Mouse (Mus musculus) midbrain, embryonic 10.5 days (tissue): Measurements from ENCODE around the gene Tmem150a. TPM values are rescaled to one million over a fixed set of nuclear protein-coding genes. Genes with fewer than 3 reads are reported as not detected.

Experiments
- DNase-seq: peaks from one replicate; pipeline ENCODE4 v3.0.0-alpha.2; 2017; ENCODE audit warnings: low spot score
- H3K27ac ChIP-seq: fragments of 300-500 bp; sonication (generic); replicated peaks from 2 replicates; pipeline ENCODE4 v1.5.1; 2016; ENCODE audit warnings: mild to moderate bottlenecking
- H3K27me3 ChIP-seq: fragments of 300-500 bp; sonication (generic); 2 replicates; pipeline ENCODE4 v1.6.1; 2016; ENCODE audit warnings: low read depth, mild to moderate bottlenecking; ENCODE audit not compliant: poor library complexity, severe bottlenecking
- H3K36me3 ChIP-seq: fragments of 300-500 bp; sonication (generic); 2 replicates; pipeline ENCODE4 v1.6.1; 2016; ENCODE audit warnings: mild to moderate bottlenecking, moderate library complexity
- H3K4me1 ChIP-seq: fragments of 300-500 bp; sonication (generic); 2 replicates; pipeline ENCODE4 v1.6.1; 2016
- H3K4me3 ChIP-seq: fragments of 300-500 bp; sonication (generic); 2 replicates; pipeline ENCODE4 v1.5.1; 2016; ENCODE audit warnings: mild to moderate bottlenecking, moderate library complexity
- H3K9me3 ChIP-seq: fragments of 300-500 bp; sonication (generic); replicated peaks from 2 replicates; pipeline ENCODE4 v1.6.1; 2016; ENCODE audit warnings: mild to moderate bottlenecking
- WGBS: fragments of 180-500 bp; shearing (Covaris S2); methylation state at CpG from one replicate; pipeline ENCODE4 v1.1.7; 2016; 5-methylcytosine and 5-hydroxymethylcytosine counted together
- polyA plus RNA-seq: library from polyadenylated mRNA; unstranded; fragments of >200 nt; fragmentation: Nextera tagmentation; extraction: Ambion mirVana; gene quantifications from 2 replicates; pipeline ENCODE4 v1.2.1, GENCODE M21; 2016

Tmem150a gene
- polyA plus RNA-seq, 1 experiment from 2014 or later = 6.7 TPM

GRCm38 (mm10) chr6:72383142-72383820 is 28.0 kb downstream of the Tmem150a start:
- no peaks in the 10 kb centered on the region for H3K36me3 ChIP-seq
- WGBS = 83% methylated on average over 6 of the region's 6 CpGs
- H3K4me1 ChIP-seq = peaks cover 8% of the 10 kb centered on the region
- no peaks in the 10 kb centered on the region for H3K9me3 ChIP-seq
- peaks cover 38% of the 10 kb centered on the region for H3K27me3 ChIP-seq
- H3K4me3 ChIP-seq = no peak overlapping the region
- no peak for DNase-seq
- H3K27ac ChIP-seq = no peak overlapping the region

- DNase-seq = no peak
- H3K27me3 ChIP-seq = peaks cover 35% of the 10 kb centered on the region
- 95% methylated on average over 7 of the region's 7 CpGs for WGBS
- H3K4me3 ChIP-seq = no peak overlapping the region
- H3K36me3 ChIP-seq = no peaks in the 10 kb centered on the region
- H3K9me3 ChIP-seq = no peaks in the 10 kb centered on the region
- H3K27ac ChIP-seq = no peak overlapping the region
- H3K4me1 ChIP-seq = peaks cover 8% of the 10 kb centered on the region
Measured at GRCm38 (mm10) chr6:72383952-72384351, 28.7 kb downstream of the Tmem150a start.

GRCm38 (mm10) chr6:72385258-72385657 is 30.0 kb downstream of the Tmem150a start:
- no peak for DNase-seq
- no peak overlapping the region for H3K27ac ChIP-seq
- H3K4me3 ChIP-seq = no peak overlapping the region
- peaks cover 35% of the 10 kb centered on the region for H3K27me3 ChIP-seq
- no peaks in the 10 kb centered on the region for H3K36me3 ChIP-seq
- no peaks in the 10 kb centered on the region for H3K9me3 ChIP-seq
- 90% methylated on average over 4 of the region's 4 CpGs for WGBS
- H3K4me1 ChIP-seq = peaks cover 14% of the 10 kb centered on the region

- H3K27me3 ChIP-seq = peaks cover 31% of the 10 kb centered on the region
- no peak overlapping the region for H3K27ac ChIP-seq
- H3K36me3 ChIP-seq = no peaks in the 10 kb centered on the region
- H3K4me1 ChIP-seq = peaks cover 23% of the 10 kb centered on the region
- no peak overlapping the region for H3K4me3 ChIP-seq
- 96% methylated on average over 2 of the region's 2 CpGs for WGBS
- no peak for DNase-seq
- H3K9me3 ChIP-seq = no peaks in the 10 kb centered on the region
Measured at GRCm38 (mm10) chr6:72386561-72386960, 31.3 kb downstream of the Tmem150a start.

- Histone ChIP-seq H3K36me3 (no peaks in the 10 kb centered on the region), H3K9me3 (no peaks in the 10 kb centered on the region), H3K4me3 (no peak overlapping the region), H3K4me1 (peaks cover 23% of the 10 kb centered on the region), H3K27ac (no peak overlapping the region), H3K27me3 (peaks cover 25% of the 10 kb centered on the region)
- 77% methylated on average over 3 of the region's 3 CpGs for WGBS
- no peak for DNase-seq
Measured at GRCm38 (mm10) chr6:72387816-72388215, 32.6 kb downstream of the Tmem150a start.

- Histone ChIP-seq H3K36me3 (no peaks in the 10 kb centered on the region), H3K4me3 (no peak overlapping the region), H3K27me3 (peaks cover 25% of the 10 kb centered on the region), H3K27ac (no peak overlapping the region), H3K4me1 (peaks cover 25% of the 10 kb centered on the region), H3K9me3 (no peaks in the 10 kb centered on the region)
- DNase-seq = no peak
- 71% methylated on average over 10 of the region's 10 CpGs for WGBS
Measured at GRCm38 (mm10) chr6:72388266-72388665, 33.0 kb downstream of the Tmem150a start.

- no peak overlapping the region for H3K4me3 ChIP-seq
- H3K4me1 ChIP-seq = peaks cover 26% of the 10 kb centered on the region
- 86% methylated on average over 6 of the region's 6 CpGs for WGBS
- H3K36me3 ChIP-seq = no peaks in the 10 kb centered on the region
- no peak overlapping the region for H3K27ac ChIP-seq
- H3K27me3 ChIP-seq = peaks cover 25% of the 10 kb centered on the region
- no peaks in the 10 kb centered on the region for H3K9me3 ChIP-seq
- DNase-seq = no peak
Measured at GRCm38 (mm10) chr6:72388791-72389329, 33.6 kb downstream of the Tmem150a start.

- DNase-seq = peak; percentile 21
- H3K27ac ChIP-seq = peak overlapping the region; percentile 83
Measured at GRCm38 (mm10) chr6:72389471-72389940, 34.3 kb downstream of the Tmem150a start.

GRCm38 (mm10) chr6:72389941-72390771 is 34.9 kb downstream of the Tmem150a start, which contains the start of gene Vamp8:
Gene Vamp8 (minus strand): TSS chr6:72390703.
- Histone ChIP-seq H3K27me3 (peaks cover 28% of the 10 kb centered on the region), H3K9me3 (no peaks in the 10 kb centered on the region), H3K4me1 (peaks cover 26% of the 10 kb centered on the region), H3K27ac (peak within 1 kb of the TSS; percentile 83), H3K36me3 (no peaks in the 10 kb centered on the region), H3K4me3 (peak within 1 kb of the TSS; percentile 56)
- DNase-seq = peak; percentile 59
- 2% methylated on average over 33 of the region's 33 CpGs for WGBS

More at GRCm38 (mm10) chr6:72389471-72389940, 34.3 kb downstream of the Tmem150a start:
- H3K9me3 ChIP-seq = no peaks in the 10 kb centered on the region
- H3K36me3 ChIP-seq = no peaks in the 10 kb centered on the region
- peak overlapping the region; percentile 56 for H3K4me3 ChIP-seq
- WGBS = 33% methylated on average over 13 of the region's 13 CpGs
- peaks cover 26% of the 10 kb centered on the region for H3K4me1 ChIP-seq
- H3K27me3 ChIP-seq = peaks cover 25% of the 10 kb centered on the region

GRCm38 (mm10) chr6:72390795-72391521 is 35.7 kb downstream of the Tmem150a start:
- no peaks in the 10 kb centered on the region for H3K36me3 ChIP-seq
- H3K4me1 ChIP-seq = peaks cover 26% of the 10 kb centered on the region
- peak overlapping the region; percentile 83 for H3K27ac ChIP-seq
- 11% methylated on average over 12 of the region's 12 CpGs for WGBS
- H3K27me3 ChIP-seq = peaks cover 30% of the 10 kb centered on the region
- DNase-seq = peak; percentile 52
- H3K4me3 ChIP-seq = peak overlapping the region; percentile 56
- no peaks in the 10 kb centered on the region for H3K9me3 ChIP-seq

GRCm38 (mm10) chr6:72392341-72392740 is 37.1 kb downstream of the Tmem150a start:
- WGBS = 86% methylated on average over 5 of the region's 5 CpGs
- H3K9me3 ChIP-seq = no peaks in the 10 kb centered on the region
- no peak for DNase-seq
- peaks cover 26% of the 10 kb centered on the region for H3K4me1 ChIP-seq
- no peak overlapping the region for H3K27ac ChIP-seq
- H3K27me3 ChIP-seq = peaks cover 30% of the 10 kb centered on the region
- no peaks in the 10 kb centered on the region for H3K36me3 ChIP-seq
- H3K4me3 ChIP-seq = no peak overlapping the region

GRCm38 (mm10) chr6:72396837-72397251 is 41.6 kb downstream of the Tmem150a start:
- DNase-seq = no peak
- Histone ChIP-seq H3K27me3 (peaks cover 4% of the 10 kb centered on the region; the same call in 1 of the 2 replicates), H3K9me3 (no peaks in the 10 kb centered on the region), H3K36me3 (no peaks in the 10 kb centered on the region), H3K27ac (no peak overlapping the region), H3K4me3 (no peak overlapping the region), H3K4me1 (peaks cover 6% of the 10 kb centered on the region; the same call in 1 of the 2 replicates)
- WGBS = 83% methylated on average over 10 of the region's 10 CpGs
